Mouse (Mus musculus): ENCODE data around the gene Nav2.

- TF ChIP-seq CTCF (IDR thresholded peaks at IDR 0.05) (no peak), EP300 (IDR thresholded peaks at IDR 0.05) (no peak)
Measured at GRCm38 (mm10) chr7:48963112-48963511, 54.6 kb downstream of the Nav2 start.

Data from lung, postnatal 0 days (tissue).